Mouse (Mus musculus): ENCODE measurements around the gene Asic2.

Gene Asic2

DNA sequence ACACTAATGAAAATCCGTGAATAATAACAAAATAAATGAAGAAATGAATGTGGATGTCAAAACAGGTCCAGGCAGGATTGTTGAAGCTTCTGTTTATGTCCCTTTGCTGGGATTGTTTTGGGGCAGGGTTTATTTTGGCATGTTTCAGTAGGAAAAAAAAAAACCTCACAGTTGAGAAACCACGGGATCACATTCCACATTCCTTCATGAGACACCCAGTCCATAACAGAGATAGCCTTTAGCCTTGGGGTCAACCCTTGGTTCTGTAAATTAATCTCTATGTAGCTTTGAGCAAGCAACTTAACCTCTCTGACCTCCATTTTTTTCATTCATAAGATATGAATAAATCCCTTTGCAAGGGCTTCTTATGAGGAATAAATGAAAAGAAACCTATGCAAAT lies 127.3 kb downstream of the Asic2 start:
- no peak for DNase-seq (ENCODE audit: low read depth, low spot score)

DNA sequence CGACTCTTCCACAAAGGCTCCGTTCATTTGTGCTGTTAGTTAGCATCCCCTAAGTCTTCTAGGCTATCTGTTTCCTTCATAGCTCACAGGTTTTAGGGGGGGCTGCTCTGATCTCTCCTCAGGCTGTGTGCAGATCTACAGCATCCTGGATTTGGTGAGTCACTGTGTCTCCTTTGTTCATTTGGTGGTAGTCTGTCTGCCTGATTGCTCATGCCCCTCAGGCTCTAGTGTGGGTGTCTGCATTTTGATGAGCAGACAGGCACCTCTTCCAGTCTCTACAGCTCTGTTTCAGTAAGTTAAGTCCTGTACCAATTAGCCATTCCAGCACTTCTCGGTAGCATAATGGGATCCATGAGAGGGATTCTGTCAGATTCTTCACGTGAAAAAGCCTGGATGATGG lies 129.8 kb downstream of the Asic2 start:
- DNase-seq (ENCODE audit: low read depth, low spot score), result no peak

DNA sequence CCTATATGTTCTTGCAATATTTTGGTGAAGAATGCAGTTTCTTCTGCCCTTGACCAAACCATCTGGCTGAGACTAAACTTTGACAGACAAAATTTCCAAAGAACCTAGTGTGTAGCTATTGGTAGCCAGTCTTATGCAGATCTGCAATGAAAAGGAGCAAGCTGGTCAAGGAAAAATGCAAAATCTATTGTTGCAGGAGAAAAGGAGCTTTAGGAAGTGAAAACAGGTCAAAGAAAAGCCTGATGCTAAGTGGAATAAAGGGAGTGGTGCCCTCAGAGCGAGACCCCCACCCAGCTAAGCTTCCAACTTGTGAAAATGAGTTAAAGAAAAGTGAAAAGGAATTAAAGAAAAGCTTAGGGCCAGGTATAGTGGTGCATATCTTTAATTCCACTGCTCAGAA lies 135.9 kb downstream of the Asic2 start:
- DNase-seq (ENCODE audit: low read depth, low spot score), result no peak

DNA sequence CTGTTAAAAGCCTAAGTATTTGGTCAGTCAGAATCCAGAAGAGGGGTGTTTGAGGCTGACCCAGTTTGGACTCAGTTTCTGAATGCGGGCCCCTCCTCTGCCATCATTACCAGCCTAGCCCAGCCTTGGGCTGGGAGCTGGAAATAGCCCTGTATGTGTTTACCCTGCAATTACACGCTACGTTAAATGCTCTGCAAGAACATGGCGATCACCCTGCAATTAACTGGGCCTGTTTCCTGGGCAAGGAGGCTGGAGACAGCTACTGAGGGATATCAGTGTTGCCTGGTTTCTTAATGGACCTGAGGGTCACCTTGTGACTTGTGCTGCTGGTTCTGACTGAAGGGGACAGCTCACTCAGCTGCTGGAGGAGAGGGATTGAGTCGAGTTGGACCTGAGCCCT lies 151.7 kb downstream of the Asic2 start:
- DNase-seq (ENCODE audit: low read depth, low spot score), result no peak

DNA sequence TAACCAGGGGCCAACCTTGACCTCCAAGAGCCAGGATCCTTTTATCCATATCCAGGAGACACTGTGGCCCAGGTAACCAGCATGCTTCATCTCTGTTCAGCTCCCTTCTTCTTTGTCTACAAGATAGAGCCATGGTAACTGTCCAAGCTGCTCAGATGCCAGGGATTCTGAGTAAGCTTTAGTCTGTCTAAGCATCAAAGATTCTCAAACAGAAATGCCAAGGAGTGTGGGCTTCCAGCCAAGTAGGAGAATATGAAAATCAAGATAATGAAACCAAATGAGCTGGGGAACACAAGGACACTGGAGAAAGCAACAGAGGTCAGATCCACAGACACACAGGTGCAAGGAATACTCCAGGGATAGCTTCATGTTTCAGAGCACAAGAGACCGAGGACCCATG lies 153.4 kb downstream of the Asic2 start:
- DNase-seq (ENCODE audit: low read depth, low spot score), result peak; percentile 64

DNA sequence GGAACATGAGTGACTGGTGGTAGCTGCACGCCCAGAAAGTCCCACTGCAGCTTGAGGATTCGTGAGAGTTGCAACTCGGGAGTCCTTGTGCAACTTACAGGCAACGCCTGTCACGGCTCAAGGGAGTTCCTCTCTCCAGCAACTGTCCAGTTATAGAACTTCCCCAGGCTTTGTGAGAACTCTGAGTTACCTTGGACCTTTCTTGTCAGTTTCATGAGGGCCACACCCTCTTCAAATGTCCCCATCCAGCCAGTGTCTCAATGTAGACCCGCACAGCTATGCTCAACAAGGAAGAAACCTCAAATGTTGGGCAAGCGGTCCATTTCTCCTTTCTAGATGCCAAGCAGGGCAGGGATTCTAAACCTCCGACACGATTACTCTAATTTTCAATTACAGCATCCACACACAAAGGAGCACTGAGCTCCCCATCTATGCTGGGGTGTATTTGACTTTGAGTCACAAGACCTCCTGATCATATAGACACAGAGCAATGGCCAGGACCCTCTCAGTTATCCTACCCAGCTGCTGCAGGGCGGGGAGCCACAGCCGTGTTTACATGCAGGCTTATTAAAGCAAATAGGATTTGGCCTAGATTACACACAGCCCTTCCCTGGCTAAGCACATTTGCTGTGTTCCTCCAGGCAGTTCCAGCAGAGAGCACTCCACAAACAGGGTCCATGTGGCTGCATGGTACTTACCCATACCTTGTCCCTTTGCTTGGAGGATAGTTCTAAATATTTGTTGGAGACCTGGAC lies 161.2 kb downstream of the Asic2 start:
- DNase-seq (ENCODE audit: low read depth, low spot score), result no peak

DNA sequence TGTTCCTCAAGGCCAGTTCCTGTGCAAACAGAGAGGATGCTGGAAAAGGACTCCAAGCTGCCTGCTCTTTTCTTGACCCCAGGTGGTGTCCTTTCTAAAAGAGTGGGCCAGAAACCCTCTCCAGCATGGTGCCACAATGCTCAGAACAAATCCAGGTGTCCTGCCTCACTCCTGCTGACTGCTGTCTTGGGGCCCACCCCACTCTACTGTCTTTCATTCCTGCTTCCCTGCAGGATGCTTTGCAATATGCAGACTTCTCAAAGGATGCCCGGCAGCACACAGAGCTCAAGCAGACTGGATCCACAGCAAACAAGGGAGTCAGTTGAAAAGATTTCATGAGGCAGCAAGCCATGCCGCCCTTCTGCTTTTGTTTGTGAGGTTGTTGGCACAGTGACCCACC lies 164.7 kb downstream of the Asic2 start:
- no peak for DNase-seq (ENCODE audit: low read depth, low spot score)

DNA sequence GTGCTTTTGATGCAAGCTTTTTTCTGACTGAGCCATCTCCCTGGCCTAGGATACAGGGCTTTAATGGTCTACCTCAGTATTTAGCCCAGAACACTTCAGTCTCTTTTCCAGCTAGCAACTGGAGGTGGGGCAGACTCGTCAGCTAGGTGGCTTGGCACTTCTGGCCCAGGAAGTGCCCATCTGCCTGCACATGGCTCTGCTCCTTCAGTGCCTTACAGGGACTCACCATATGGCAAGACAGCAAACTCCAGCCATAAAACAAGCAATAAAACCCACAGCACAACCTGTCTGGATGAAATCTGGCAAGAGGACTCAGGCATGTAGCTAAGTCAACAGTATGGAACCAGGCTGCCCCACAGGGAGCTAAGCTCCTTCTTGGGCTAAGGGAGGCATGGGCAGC lies 165.6 kb downstream of the Asic2 start:
- DNase-seq (ENCODE audit: low read depth, low spot score), result peak; percentile 68

DNA sequence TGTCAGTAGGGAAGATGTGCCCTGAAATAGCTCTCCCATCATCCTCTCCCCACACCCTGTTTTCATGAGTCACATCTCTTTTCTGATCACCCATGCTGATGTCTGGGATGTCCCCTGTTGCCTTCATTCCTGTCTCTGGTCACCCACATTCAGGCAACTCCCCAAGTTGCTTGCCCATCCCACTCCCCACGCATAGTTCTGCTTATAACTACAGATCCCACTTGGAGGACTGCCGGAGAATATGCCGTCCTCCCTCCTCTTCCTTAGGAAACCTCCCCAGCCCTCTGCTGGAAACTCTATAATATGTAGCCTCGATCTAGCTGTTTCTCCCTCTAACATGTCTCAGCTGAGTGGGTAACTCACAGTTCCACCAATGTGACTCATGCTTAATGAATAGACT lies 167.4 kb downstream of the Asic2 start:
- DNase-seq (ENCODE audit: low read depth, low spot score), result peak; percentile 86

DNA sequence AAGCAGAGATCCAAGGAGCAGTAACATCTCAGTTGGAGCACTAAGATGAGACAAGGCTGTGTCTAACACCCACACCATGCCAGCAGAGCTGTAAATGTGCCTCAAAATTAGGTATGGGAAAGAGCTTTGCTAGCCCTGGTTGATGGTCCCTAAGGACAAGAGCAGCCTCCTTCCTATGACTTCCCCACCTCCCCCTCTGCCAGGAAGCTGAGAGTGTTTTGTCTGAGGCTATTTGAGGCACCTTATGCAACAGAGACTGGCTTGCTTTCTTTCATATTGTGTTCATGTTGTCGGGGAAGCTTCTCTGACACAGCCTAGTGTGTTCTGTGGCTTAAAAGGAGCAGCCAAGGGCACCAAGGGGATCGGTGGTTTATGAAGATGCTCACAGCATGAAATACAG lies 174.7 kb downstream of the Asic2 start:
- peak; percentile 43 for DNase-seq (ENCODE audit: low read depth, low spot score)

DNA sequence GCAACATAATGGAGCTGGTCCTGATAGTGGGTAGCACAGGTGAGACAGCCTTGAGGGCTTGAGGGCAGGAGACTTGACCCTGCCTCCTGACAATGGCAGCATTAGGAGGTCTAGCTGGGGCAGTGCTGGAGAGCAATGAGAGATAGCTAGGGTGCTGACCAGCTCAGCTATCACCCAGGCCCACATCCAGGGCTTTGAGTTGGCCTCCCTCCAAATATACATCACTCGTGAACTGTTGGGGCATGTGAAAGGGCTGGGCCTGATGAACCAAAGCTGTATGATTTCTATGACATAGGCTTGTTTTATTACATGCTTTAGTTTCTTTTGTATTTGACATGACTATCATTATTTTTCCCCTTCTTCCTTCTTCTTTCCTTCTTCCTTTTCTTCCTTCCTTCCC lies 176.7 kb downstream of the Asic2 start:
- no peak for DNase-seq (ENCODE audit: low read depth, low spot score)

DNA sequence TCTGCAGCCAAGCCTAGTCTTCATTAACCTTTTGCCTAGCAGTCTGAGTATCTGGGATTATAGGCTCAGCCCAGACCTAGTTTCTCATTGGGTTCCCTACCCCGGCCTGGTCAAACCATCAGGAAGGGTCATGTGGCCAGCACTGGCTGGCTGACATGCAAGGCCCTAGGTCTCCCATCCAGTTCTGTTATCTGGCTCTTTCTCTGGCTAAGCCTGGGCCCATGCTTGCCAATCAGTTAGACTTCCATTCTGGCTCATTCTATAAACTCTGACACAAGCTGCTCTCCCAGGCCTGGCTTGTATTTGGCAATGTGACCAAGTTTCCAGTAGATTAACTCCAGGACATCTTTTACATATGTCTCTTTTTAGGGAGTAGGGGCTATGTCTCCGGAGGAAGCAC lies 187.7 kb downstream of the Asic2 start:
- no peak for DNase-seq (ENCODE audit: low read depth, low spot score)

DNA sequence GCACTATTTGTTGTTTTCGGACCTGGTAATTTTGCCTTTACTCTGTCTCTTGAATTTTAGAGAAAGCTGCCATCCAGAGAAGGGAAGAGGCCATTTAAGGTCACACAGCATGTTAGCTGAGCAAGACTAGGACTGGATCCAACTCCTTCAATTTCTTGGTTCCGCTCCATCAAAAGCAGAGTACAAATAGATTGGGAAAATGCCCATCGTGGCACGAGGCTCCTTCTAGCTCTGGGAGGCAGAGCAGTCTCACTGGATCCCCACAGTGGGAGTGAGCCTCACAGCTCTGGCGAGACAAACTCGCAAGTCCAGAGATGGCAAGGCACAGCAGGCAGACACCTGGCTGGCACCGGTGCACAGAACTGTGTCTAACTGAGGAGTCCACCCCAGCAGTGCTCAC lies 188.4 kb downstream of the Asic2 start:
- peak; percentile 51 for DNase-seq (ENCODE audit: low read depth, low spot score)

DNA sequence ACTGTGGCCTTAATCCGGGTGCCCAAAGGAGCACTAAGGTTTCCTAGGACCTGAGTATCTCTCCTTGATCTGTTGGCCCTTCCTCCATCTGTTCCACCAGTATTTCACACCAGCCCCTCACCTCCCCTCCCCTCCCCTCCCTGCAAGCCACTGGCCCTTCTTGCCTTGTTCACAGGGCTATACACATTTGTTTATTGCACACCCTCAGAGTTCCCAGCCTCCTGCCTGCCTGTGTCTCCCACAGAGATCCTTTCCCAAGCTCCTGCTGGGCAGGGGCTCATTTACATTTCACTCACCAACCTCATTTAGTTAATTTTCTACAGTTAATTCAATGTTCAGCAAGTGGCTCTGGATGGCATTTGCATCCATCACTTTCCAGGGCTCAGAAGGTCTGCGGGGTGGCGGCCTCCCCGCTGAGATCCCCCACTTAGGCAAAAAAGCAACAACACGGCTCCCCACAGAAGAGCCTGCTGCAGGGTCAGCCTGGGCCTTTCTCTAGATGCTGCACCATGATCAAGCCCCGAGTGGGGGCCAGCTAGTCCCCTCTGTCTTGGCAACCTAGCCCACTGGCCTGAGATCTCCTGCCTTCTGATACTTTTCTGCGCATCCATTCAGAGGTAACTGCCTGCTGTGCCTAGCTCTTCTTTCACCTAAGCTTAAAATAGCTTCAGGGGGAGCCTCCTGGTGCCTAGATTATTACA lies 196.9 kb downstream of the Asic2 start:
- no peak for DNase-seq (ENCODE audit: low read depth, low spot score)

DNA sequence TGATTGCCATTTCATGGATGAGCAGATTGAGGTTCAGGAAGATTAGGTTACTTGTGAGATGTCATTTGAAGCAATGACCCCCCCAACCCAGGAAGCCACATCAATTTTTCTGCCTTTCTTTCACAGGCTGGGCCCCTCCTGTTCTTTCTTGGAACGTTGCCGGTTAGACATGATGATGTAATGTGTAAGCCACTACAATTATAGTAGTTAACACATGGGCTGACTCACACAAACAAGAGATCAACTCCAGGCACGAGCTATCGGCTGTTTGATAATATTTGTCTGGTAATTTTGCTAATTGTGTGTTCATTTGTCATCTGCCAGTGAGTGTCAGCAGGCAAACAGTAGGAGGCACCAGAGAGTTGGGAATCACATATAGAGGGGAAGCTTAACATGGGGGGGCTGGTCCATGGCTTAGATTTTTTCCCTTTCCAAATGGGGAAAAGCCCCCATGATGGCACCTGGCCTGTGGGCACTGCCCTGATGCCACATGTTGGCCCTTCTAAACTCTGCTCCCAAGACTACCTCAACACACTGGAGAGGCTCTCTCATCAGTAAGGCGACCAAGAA lies 198.5 kb downstream of the Asic2 start:
- DNase-seq (ENCODE audit: low read depth, low spot score), result no peak

DNA sequence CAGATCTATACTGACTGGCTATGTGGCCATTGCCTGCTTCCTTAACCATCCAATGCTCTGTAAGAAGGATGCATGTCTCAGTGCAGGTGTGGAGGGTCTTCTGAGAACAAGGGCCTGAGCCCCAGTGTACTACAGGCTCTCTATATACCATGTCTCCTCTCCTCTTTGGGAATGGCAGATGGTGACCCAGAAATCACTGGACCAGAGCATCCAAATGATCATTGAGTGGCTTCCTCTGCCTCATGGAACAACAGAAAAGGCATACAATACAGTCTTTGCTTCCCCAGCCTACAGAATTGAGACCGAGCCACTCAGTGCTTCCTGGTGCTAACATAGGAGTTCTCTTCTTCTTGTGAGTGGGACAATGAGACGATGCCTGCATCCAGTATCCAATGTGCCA lies 200.0 kb downstream of the Asic2 start:
- no peak for DNase-seq (ENCODE audit: low read depth, low spot score)

DNA sequence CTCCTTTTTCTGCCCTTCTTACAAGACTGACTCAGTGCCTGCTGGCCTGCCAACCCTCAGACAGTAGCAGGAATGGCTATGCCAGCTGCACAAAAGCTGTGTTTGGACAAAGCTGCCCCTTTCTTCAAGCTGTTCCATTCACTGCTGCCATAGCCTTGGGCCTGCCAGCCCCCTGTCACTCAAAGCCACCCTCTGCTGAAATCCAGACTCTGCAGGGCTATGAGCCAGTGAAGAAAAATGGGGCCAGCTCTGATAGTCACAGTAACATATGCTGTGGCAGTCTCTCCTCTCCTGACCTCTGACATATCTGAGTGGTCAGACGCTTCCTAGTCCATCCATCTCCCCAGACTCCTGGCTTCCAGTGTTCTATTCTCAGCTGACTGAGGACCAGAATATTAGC lies 200.5 kb downstream of the Asic2 start:
- DNase-seq (ENCODE audit: low read depth, low spot score), result peak; percentile 35

DNA sequence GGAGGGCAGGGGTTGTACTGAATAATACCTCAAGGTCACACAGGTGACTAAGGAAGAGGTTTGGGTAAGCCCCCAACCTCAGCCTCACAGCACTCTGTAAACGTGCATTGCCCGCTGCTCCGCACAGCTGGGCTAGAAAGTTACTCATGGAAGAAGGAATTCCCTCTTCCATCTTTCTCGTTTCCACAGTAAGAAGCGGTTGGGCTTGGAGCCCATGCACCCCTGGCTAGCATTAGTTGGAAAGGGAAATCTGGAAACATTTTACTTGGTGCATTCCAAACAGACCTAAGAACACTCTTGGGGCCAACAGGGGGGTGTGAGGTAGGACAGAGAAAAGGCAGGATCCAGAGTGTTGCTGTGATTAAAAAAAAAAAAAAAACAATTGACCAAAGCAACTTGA lies 203.0 kb downstream of the Asic2 start:
- DNase-seq (ENCODE audit: low read depth, low spot score), result no peak

DNA sequence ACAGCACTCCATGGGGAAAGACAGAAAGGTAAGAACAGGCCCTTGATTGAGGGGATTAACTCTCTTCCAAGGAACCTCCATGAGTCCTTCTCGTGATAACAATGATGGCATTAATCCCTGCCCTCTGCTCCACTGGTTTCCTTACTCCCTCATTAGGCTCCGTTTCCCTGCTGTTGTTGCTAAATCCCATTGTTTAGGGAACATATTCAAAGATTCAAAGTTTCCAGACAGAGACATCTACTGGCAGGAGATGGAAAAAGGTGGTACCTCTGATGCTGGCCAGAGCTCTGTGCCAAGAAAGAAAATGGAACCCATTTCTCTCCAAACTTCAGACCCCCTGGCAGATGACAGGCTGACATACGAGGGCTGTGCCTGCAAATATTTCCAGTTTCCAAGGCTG lies 203.5 kb downstream of the Asic2 start:
- no peak for DNase-seq (ENCODE audit: low read depth, low spot score)

DNA sequence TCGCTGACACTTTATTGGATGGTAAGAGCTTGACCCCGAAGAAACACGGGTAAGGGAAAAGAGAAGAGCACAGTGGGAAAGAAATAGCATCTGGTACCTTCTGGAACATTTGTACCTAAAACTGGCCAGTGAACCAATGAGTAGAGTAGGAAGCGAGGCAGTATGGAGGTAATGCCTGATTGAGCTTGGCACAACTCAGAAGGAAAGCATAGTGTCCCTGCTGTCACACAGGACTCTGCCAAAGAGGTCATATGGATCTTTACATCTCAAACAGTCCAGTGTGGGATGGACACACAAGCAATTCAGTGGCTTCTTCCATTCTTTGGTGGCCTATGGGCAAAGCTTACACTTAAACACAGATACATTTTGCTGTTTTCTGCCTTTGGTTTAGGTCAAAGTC lies 211.0 kb downstream of the Asic2 start:
- no peak for DNase-seq (ENCODE audit: low read depth, low spot score)

DNA sequence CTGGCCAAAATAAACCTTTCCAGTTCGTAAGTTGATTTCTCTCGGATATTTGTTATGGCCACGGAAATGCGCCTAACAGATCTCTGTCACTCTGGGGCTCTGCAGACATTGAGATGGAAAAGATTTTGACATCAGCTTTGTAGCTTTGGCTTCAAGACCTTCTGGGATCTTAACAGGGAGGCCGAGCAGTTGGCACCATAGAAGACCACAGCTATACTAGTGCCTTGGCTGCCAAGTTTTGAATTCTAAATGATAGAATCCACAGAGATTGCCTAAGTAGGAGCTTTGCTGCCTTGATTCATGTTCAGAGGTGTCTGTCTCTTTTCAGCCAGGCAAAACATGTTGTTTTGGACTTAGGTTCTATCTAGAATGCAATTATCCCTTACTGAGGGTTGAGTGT lies 217.4 kb downstream of the Asic2 start:
- no peak for DNase-seq (ENCODE audit: low read depth, low spot score)

DNA sequence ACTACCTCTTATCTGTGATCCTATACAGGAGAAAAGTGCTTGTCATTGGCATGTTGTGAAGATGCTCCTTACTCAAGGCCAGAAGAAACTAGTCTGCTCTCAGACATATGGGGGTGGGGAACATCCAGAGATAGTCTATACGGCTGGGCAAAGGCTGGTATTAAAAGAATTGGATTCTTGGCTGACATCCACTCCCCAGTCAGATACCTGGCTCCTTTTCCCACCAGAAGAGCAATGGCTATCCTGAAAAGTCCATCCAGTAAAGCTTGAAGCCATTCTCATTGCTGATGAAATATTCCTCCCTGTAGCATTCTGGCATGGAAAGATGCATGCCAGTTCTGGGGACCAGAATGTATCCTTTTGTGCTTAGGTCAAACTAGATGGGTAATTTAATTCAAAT lies 218.2 kb downstream of the Asic2 start:
- DNase-seq (ENCODE audit: low read depth, low spot score), result no peak

DNA sequence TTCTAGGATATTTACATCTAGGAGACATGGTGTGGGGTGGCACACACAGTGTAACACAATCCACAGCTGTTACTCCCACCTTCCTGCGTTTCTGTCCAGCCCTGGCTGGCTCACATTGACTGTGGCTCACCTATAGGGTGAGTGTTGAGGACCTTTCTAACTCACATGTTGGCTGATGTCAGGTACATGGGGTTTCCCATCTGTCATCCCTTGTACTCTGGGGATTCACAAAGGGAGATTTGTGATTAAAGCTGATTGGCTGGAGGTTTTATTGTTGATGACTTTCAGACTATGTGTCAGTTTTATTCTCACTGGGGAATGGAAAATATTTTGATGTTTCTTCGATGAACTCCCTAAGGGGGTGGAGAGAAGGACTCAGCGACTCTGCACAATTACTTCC lies 229.3 kb downstream of the Asic2 start:
- no peak for DNase-seq (ENCODE audit: low read depth, low spot score)
